Mouse (Mus musculus) neutrophil, adult 65 days (primary cell): ENCODE results near the gene Dcaf15. TPM values are rescaled to one million over a fixed set of nuclear protein-coding genes. Genes with fewer than 3 reads are reported as not detected.

ENCODE experiments used
- total RNA-seq: library from RNA; stranded (reverse); gene quantifications from 2 replicates; pipeline ENCODE4 v1.2.4, GENCODE M21; 2023

Gene Dcaf15
- 24.7 and 26.8 TPM in 2 replicates for total RNA-seq

DNA sequence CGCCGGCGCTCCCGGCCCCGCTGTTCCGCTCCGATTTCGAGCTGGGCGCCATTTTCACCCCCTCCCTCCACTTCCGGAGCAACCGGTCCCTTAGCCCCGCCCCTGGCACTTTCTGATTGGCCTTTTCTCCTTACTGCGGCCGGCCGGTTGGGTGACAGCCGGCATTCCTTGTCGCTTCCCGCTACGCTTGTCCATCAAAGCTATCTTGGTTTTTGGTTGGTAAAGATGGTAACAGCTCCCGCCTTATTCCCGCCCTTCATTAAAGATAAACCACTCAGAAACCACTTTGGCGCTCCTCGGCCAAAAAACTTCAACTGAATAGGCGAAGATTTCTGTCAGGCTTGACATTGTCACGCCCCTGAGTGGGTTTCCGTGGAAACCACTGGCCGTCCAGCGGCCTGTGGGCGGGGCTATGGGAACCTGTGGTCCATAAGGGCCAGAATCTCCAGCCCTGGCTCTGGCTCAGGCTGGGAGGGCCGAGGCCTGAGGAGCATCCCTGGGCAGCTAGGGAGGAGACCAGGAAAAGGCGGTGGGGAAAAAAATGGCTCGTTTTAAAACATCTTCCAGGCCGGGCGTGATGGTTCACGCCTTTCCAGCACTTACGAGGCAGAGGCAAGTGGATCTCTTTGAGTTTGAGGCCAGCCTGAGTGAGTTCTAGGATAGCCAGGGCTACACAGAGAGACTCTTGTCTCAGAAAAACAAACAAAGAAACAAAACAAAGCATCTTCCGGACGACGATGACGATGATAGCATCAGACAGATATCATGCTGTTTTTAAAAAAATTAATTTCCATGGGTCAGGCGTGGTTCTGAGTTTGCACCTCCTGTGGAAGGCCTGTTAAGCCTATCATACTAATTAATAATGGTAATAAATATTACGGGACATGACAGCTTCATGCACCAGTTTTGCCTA, at the start of gene Dcaf15:
TSS of gene Dcaf15 (minus strand) at position 72 of the 913 bp plus-strand sequence.

DNA sequence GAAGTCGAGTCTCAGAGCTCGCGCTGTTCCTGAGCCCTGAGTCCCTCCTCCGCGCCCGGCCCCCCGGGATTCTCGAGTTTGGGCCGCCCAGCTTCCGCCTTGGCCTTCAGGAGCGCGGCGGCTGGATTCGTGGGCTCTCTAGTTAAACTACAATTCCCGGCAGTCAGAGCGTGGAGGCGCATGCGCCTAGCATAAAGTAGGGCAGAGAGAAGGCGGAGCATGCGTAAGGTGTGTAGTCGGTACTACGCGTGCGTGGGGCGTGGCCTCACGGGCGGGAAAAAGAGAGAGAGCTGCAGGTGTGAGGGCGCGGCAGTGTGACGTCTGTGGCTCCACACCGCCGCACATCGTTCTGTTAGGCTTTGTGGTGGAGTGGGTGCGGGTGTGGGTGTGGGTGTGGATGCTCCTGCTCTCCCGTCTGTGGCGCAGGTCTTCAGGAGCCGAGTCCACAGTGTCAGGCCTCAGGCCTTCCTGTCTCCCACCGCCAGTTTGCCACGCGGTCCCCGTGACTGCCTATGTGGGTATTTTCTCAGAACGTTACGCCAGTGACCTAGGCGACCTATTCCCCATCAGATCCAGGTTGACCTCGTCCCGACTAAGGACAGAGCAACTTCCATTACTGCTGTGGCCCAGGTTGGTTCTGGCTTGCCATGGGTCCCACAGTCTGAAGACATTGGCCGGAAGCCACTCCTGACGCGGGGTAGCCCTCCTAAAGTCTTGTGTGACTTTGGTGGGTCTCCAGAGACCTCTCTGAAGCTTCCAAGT, 43.4 kb upstream of the Dcaf15 start, which contains the start of the genes Cc2d1a and 4930432K21Rik:
TSS of gene Cc2d1a (minus strand) at position 168 of the 762 bp plus-strand sequence.
TSS of gene 4930432K21Rik (plus strand) at position 257 of the 762 bp plus-strand sequence.

DNA sequence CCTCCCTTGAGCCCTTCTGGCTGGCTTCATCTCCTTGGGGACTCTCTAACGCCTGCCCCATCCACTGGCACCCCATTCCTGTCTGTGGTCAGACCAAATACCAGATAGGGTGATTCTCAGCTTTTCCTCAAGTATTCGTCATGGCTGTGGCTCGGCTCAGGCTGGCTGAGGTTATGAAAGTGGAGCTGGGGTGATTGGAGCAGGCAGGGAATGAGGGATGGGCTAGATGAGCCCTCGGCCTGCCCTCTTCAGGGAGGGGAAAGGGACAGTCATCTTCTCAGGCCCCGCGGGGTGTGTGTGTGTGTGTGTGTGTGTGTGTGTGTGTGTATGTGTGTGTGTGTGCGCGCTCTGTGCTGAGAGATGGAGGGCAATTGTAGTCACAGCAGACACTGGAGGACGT, 21.1 kb upstream of the Dcaf15 start, which contains the start of gene Podnl1:
TSS of gene Podnl1 (plus strand) at position 334 of the 400 bp plus-strand sequence.

DNA sequence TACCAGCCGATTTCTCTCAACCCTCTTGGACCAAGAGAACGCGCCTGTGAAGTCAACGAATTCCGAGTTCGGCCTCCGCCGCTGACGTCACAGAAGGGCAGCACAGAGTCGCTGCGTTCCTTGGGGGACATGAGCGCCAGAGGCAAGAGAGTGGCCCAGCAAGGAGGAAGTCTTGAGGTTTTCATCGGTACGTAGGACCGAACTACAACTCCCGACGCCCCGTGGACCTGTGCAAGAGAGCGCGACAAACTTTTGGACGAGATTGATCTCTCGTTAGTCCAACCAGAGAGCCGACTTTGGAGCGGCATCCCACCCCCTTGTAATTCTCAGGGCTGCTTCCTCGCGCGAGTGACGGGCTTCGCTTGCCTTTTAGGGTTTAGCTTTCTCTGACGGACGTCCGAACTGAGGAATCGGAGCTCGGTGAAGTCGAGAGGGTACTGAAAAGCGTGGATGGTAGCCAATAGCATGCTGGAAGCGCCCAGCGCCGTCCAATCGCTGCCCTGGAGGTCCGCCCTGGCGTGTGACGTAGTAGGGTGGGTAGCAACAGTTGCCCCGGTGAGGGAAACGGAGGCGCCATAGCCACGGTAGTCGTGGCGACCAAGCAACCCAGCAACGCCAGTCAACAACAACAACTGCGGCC, 38.2 kb downstream of the Dcaf15 start, which contains the start of gene Rfx1:
TSS of gene Rfx1 (plus strand) at position 544 of the 640 bp plus-strand sequence.

DNA sequence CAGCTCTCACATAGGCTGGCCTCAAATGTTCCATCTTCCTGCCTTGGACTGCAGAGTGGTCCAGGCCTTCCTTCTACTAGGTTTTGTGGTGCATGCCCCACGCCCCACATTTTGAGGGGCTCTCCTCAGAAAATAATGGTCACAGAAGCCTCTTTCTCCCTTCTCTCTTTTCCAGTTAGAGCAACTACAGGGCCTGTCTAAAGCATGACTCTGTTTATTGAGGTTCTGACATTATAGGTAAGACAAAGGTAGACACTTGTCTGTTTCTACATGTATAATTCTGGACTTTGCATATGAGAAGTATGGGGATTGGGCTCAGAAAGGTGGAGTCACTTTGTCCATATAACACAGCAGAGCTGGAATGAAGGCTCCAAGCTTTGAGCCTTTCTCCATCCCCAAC, 39.5 kb downstream of the Dcaf15 start, which contains the start of gene Gm10643:
TSS of gene Gm10643 (minus strand) at position 101 of the 400 bp plus-strand sequence.

Other genes starting within 250 kb of the Dcaf15 start
- gene Adgrl1, start 204.7 kb downstream of the Dcaf15 start, total RNA-seq, result 1.8 and 2.1 TPM in 2 replicates
- gene Gm10644, start 149.6 kb downstream of the Dcaf15 start, total RNA-seq, result 0.16 TPM in 1 of 2 replicates, not detected in the other
- 39.2 and 41.4 TPM in 2 replicates for gene Asf1b, start 149.3 kb downstream of the Dcaf15 start, total RNA-seq
- gene Prkaca, start 131.8 kb downstream of the Dcaf15 start, total RNA-seq, result 29.2 and 30.6 TPM in 2 replicates
- gene Samd1, start 107.1 kb downstream of the Dcaf15 start, total RNA-seq, result 28.4 and 32.0 TPM in 2 replicates
- gene 1700067K01Rik, start 103.3 kb downstream of the Dcaf15 start, total RNA-seq, result not detected in 2 replicates
- not detected in 2 replicates for gene 2210011C24Rik, start 92.6 kb downstream of the Dcaf15 start, total RNA-seq
- 0.16 TPM in 1 of 2 replicates, not detected in the other for gene Palm3, start 83.3 kb downstream of the Dcaf15 start, total RNA-seq
- gene Il27ra, start 62.2 kb downstream of the Dcaf15 start, total RNA-seq, result 0.77 and 1.6 TPM in 2 replicates
- gene Rln3, start 59.8 kb downstream of the Dcaf15 start, total RNA-seq, result not detected in 2 replicates
- 2.9 and 3.0 TPM in 2 replicates for gene Gm10643, start 39.6 kb downstream of the Dcaf15 start, total RNA-seq
- gene Rfx1, start 37.9 kb downstream of the Dcaf15 start, total RNA-seq, result 61.0 and 67.9 TPM in 2 replicates
- 0.28 TPM in 1 of 2 replicates, not detected in the other for gene Podnl1, start 21.2 kb upstream of the Dcaf15 start, total RNA-seq
- 14.9 and 20.3 TPM in 2 replicates for gene Cc2d1a, start 43.2 kb upstream of the Dcaf15 start, total RNA-seq
- 0.28 TPM in 1 of 2 replicates, not detected in the other for gene 4930432K21Rik, start 43.3 kb upstream of the Dcaf15 start, total RNA-seq
- gene Nanos3, start 80.4 kb upstream of the Dcaf15 start, total RNA-seq, result not detected in 2 replicates
- gene Zswim4, start 132.3 kb upstream of the Dcaf15 start, total RNA-seq, result 85.3 and 107 TPM in 2 replicates
- gene D8Ertd738e, start 145.0 kb upstream of the Dcaf15 start, total RNA-seq, result 179 and 201 TPM in 2 replicates
- gene Mri1, start 152.6 kb upstream of the Dcaf15 start, total RNA-seq, result 5.9 and 6.8 TPM in 2 replicates
- 13.1 and 14.1 TPM in 2 replicates for gene Ccdc130, start 165.6 kb upstream of the Dcaf15 start, total RNA-seq